Mouse (Mus musculus) stomach, embryonic 16.5 days (tissue): ENCODE results near the gene Wdr83. TPM values are rescaled to one million over a fixed set of nuclear protein-coding genes. Genes with fewer than 3 reads are reported as not detected.
A peak's percentile ranks its signal among the peaks of the same experiment; 100 is the strongest.

Experiments
- ATAC-seq: fragments of 200-750 bp; cut with Nextera tagmentation; 2 replicates; pipeline ENCODE4 v1.8.0; 2017; ENCODE audit warnings: moderate number of reproducible peaks, moderate TSS enrichment; ENCODE audit not compliant: insufficient read depth, low FRiP score
- H3K27ac ChIP-seq: fragments of 300-500 bp; sonication (generic); 2 replicates; pipeline ENCODE4 v1.5.1; 2014; ENCODE audit warnings: low read length
- H3K27me3 ChIP-seq: fragments of 300-500 bp; sonication (generic); 2 replicates; pipeline ENCODE4 v1.6.1; 2014; ENCODE audit warnings: low read length, control low read depth, mixed read lengths; ENCODE audit not compliant: control insufficient read depth, insufficient read depth
- H3K36me3 ChIP-seq: fragments of 300-500 bp; sonication (generic); 2 replicates; pipeline ENCODE4 v1.6.1; 2014; ENCODE audit warnings: low read length; ENCODE audit not compliant: control insufficient read depth, insufficient read depth
- H3K4me1 ChIP-seq: fragments of 300-500 bp; sonication (generic); 2 replicates; pipeline ENCODE4 v1.6.1; 2014; ENCODE audit warnings: low read length, control low read depth, mixed read lengths; ENCODE audit not compliant: control insufficient read depth, insufficient read depth
- H3K4me2 ChIP-seq: fragments of 300-500 bp; sonication (generic); 2 replicates; pipeline ENCODE4 v1.6.1; 2014; ENCODE audit warnings: low read depth, low read length, mixed read lengths
- H3K4me3 ChIP-seq: fragments of 300-500 bp; sonication (generic); replicated peaks from 2 replicates; pipeline ENCODE4 v1.5.1; 2014; ENCODE audit warnings: mild to moderate bottlenecking, low read length
- H3K9ac ChIP-seq: fragments of 300-500 bp; sonication (generic); 2 replicates; pipeline ENCODE4 v1.6.1; 2014; ENCODE audit warnings: low read length
- H3K9me3 ChIP-seq: fragments of 300-500 bp; sonication (generic); replicated peaks from 2 replicates; pipeline ENCODE4 v1.6.1; 2016; ENCODE audit warnings: low read length, control low read depth; ENCODE audit not compliant: control insufficient read depth
- WGBS: fragments of 180-500 bp; shearing (Covaris S2); extraction: QIAGEN DNeasy Blood & Tissue Kit; methylation state at CpG from one replicate; pipeline ENCODE4 v1.1.7; 2014; 5-methylcytosine and 5-hydroxymethylcytosine counted together
- polyA plus RNA-seq: library from polyadenylated mRNA; unstranded; fragments of >200 nt; fragmentation: Nextera tagmentation; extraction: Ambion mirVana; gene quantifications from 2 replicates; pipeline ENCODE4 v1.2.1, GENCODE M21; 2015

The Wdr83 gene
- polyA plus RNA-seq, 1 experiment from 2014 or later = 36.8 TPM

DNA sequence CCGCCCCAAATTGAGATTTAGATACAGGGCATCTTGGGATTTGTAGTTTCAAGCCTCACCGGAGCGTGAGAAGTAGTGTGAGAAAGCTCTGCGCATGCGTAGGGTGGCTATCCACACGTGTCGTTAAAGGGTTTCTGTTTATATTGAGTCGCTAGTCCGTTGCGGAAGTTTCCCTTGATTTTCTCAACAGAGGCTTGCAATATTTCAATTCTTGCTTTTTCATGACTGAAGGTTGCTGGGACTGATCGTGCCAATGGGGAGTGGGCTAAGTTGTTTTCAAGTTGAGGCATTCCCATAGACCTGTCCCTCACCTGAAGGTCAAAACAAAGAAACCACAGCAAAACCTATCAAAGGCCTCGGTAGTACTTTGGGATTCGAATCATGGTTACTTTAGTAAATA lies 46.3 kb downstream of the Wdr83 start:
- 4% methylated on average over 13 of the region's 13 CpGs for WGBS
- H3K27ac ChIP-seq = peak overlapping the region; percentile 97
- peak overlapping the region; percentile 79 for H3K4me2 ChIP-seq
- H3K27me3 ChIP-seq = no peaks in the 10 kb centered on the region
- H3K36me3 ChIP-seq = no peaks in the 10 kb centered on the region
- peak overlapping the region; percentile 82 for H3K4me3 ChIP-seq
- no peak for ATAC-seq
- no peaks in the 10 kb centered on the region for H3K9me3 ChIP-seq
- peaks cover 18% of the 10 kb centered on the region for H3K4me1 ChIP-seq
- H3K9ac ChIP-seq = peak overlapping the region; percentile 83

DNA sequence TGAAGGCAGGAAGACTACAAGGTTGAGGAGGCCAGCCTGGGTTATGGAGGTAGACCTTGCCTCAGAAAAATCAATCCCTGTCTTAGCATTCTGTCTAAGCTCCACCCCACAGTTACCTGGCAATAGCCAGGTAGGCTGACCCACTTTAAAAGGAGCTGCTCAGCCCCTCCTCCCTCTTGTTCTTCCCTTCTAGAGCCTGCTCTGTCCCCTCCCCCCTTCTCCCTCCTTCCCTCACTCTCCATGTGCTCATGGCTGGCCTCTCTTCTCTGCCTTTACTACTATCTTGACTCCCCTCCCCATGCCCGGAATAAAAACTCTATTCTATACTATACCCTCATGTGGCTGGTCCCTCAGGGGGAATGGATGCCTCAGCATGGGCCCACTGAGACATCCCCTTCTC lies 47.2 kb downstream of the Wdr83 start:
- Histone ChIP-seq H3K4me1 (peaks cover 20% of the 10 kb centered on the region), H3K9ac (no peak overlapping the region), H3K9me3 (no peaks in the 10 kb centered on the region), H3K36me3 (no peaks in the 10 kb centered on the region), H3K27ac (0 out of 2 replicates have a peak overlapping the region, but pooled peaks have one; percentile 14), H3K27me3 (no peaks in the 10 kb centered on the region), H3K4me2 (no peak overlapping the region), H3K4me3 (no peak overlapping the region)
- no peak for ATAC-seq
- 71% methylated on average over 1 of the region's 1 CpGs for WGBS

DNA sequence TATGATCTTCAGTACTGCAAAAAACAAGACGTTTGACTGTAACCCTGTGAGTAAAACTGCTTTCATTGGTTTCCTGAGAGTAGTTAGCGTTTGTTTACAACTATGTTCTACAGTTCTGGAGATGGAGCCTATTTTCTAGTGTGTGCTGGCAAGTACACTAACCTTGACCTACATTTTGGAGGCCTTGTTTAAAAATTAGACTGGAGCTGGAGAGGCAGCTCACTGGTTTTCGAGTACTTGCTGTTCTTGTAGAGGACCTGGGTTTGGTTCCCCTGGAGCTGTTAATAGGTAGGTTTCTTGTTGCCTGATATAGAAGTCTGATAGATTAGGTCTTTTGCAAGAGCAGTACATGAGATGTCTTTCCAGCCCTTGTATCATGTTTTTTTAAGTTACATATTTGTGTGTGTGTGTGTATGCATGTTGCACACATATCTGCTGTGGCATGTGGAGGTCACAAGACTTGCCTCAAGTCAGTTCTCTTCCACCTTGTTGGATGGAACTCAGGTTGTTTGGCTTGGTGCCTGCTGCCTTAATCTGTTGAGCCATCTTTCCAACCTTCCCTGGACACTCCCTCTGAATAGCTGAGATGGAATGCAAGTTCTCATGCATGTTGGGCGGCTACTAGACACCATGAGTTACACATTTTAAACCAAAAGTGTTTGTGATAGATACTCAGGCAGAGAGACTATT lies 48.3 kb downstream of the Wdr83 start:
- 77% methylated on average over 4 of the region's 4 CpGs for WGBS
- Histone ChIP-seq H3K4me3 (no peak overlapping the region), H3K9me3 (no peaks in the 10 kb centered on the region), H3K9ac (no peak overlapping the region), H3K36me3 (no peaks in the 10 kb centered on the region), H3K4me1 (peaks cover 27% of the 10 kb centered on the region), H3K4me2 (no peak overlapping the region), H3K27ac (no peak overlapping the region), H3K27me3 (no peaks in the 10 kb centered on the region)
- no peak for ATAC-seq

DNA sequence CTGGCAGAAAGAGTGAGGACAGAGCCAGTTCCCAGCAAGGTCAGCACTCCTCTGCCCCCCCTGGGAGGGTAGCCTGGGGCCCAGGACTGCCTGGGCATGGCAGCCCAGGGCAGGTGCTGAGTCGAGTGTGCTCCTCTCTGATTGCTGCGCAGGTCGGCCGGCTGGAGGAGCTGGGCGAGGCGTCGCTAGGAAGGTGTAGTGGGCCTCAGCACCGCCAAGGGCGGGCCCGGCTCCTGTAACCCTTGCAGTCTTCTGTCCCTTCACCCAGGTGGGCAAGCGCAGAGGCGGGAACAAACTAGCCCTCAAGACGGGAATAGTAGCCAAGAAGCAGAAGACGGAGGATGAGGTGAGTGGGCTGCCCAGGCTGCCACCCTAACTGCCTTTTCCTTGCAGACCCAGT lies 51.8 kb downstream of the Wdr83 start:
- Histone ChIP-seq H3K4me1 (peaks cover 33% of the 10 kb centered on the region), H3K27me3 (no peaks in the 10 kb centered on the region), H3K27ac (no peak overlapping the region), H3K9me3 (no peaks in the 10 kb centered on the region), H3K9ac (peak overlapping the region; percentile 100), H3K4me3 (no peak overlapping the region), H3K36me3 (no peaks in the 10 kb centered on the region), H3K4me2 (peak overlapping the region; percentile 99; the same call in 1 of the 2 replicates)
- WGBS = 80% methylated on average over 14 of the region's 14 CpGs
- ATAC-seq = no peak

DNA sequence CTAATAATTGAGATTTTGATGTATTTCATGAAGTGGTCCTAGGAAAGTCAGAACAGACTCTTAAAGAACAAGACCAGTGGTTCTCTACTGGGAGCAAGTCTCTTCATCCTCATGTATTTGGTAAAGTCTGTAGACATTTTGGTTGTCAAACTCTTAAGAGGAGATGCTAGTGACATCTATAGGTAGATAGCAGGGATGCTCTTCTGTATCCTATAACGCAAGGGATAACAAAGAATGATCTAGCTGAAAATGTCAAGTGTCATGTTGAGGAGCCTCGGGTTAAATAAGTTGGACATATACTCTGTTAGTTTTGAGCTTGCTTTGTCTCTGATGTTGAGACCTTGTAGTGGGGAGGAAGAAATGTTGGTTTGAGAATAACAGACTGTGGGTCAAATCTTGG lies 53.2 kb downstream of the Wdr83 start:
- WGBS = 7% methylated on average over 2 of the region's 2 CpGs

DNA sequence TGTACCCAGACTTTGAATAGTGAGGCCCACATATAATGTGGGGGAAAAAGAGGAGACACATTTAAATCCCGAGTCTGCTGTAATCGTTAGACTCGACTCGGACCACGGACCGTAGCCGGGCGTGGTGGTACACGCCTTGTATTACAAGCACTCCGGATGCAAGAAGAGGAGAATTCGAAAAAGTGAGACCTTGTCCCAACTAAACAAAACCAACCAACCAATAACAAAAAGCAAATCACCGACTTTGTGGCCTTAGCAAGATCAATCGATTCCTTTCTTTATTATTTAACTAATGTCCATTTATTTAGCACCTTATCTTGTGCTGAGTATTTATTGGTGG lies 53.6 kb downstream of the Wdr83 start:
- Histone ChIP-seq H3K36me3 (peaks cover 11% of the 10 kb centered on the region; the same call in 1 of the 2 replicates), H3K27me3 (no peaks in the 10 kb centered on the region), H3K4me2 (peak overlapping the region; percentile 99), H3K9ac (peak overlapping the region; percentile 100), H3K27ac (peak overlapping the region; percentile 93), H3K4me1 (peaks cover 34% of the 10 kb centered on the region), H3K4me3 (peak overlapping the region; percentile 100), H3K9me3 (no peaks in the 10 kb centered on the region)
- no peak for ATAC-seq
- 1% methylated on average over 13 of the region's 13 CpGs for WGBS

More for the DNA sequence above, 53.2 kb downstream of the Wdr83 start:
- Histone ChIP-seq H3K27me3 (no peaks in the 10 kb centered on the region), H3K4me3 (peak overlapping the region; percentile 100), H3K36me3 (peaks cover 11% of the 10 kb centered on the region; the same call in 1 of the 2 replicates), H3K4me2 (peak overlapping the region; percentile 99), H3K9ac (peak overlapping the region; percentile 100), H3K4me1 (peaks cover 34% of the 10 kb centered on the region), H3K9me3 (no peaks in the 10 kb centered on the region), H3K27ac (no peak overlapping the region)
- ATAC-seq = no peak

DNA sequence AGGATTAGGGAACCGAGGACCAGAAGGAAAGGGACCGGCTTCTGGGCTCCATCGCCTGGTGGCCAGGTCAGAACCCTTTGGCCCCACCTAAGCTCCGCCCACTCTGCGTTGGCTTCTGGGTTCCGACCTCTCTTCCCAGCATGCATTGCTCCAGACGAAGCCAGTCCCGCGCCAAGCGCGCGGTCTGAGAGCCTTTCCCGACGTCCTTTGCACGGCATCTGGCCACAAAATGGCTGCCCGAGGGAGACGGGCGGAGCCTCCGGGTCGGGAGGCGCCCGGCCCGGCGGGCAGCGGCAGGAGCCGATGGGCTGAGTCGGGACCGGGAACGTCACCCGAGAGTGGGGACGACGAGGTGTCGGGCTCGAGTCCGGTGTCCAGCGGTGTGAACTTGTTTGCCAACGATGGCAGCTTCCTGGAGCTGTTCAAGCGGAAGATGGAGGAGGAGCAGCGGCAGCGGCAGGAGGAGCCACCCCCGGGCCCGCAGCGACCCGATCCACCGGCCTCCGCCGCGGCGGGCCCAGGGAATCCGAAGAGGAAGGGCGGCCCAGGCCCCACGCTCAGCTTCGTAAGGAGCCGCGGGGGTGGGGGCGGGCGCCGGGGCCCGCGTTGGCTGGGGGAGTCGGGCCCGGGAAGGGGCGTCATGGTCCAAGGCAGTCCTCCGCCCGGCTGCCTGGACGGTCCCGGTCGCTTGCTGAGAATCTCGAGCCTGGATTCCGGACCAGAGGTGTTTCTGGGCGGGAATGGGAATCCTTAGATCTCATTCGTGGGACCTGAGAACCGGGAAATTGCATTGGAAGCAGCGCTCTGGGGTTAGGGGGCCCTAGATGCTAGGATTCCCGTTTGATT lies 54.2 kb downstream of the Wdr83 start, which contains the start of gene Trir:
TSS of gene Trir (plus strand) at position 154 of the 846 bp plus-strand sequence.
- peak; percentile 88 for ATAC-seq
- Histone ChIP-seq H3K27me3 (no peaks in the 10 kb centered on the region), H3K27ac (peak within 1 kb of the TSS; percentile 93), H3K9ac (peak within 1 kb of the TSS; percentile 100), H3K4me1 (peaks cover 34% of the 10 kb centered on the region), H3K36me3 (peaks cover 11% of the 10 kb centered on the region), H3K4me2 (peak within 1 kb of the TSS; percentile 99), H3K4me3 (peak within 1 kb of the TSS; percentile 100), H3K9me3 (no peaks in the 10 kb centered on the region)
- under 1% methylated on average over 73 of the region's 75 CpGs for WGBS

DNA sequence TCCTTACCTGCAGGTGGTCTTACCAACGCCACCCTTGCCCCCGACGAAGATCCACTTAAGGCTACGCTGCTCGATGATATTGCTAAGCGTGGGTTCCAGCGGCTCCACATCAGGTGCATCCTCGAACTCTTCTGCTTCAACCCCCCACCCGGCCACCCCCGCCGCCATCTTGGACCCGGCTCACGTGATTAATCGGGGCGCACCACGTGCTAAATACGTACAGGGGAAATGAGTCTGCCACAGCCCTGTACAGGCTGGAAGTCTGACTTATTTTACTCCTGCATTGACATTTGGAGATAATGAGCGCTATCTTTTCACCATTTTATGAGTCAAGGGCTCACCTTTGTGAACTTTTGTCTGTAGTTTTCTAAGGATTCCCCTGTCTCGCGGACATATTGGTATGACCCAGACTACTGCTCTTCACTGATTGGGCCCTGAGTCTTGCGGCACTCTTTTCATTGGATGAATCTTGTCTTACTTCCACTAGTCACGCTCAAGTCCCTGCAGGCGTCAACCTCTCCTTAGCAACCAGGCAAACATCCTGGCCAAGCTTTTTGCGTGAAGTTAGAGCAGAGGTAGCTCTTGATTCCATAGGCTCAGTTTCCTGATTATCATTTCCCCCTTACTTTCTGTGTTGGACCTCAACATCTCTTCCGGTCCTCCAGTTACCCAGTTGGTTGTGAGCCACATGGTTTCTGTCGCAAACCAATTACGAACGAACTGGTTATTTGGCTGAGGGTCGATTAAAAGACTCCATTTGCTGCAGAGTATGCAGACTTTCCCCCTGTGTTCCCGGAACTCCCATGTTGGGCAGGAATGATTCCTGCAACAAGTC lies 55.8 kb downstream of the Wdr83 start, which contains the start of gene Asna1:
TSS of gene Asna1 (minus strand) at position 184 of the 835 bp plus-strand sequence.
- Histone ChIP-seq H3K36me3 (peaks cover 18% of the 10 kb centered on the region), H3K27ac (peak within 1 kb of the TSS; percentile 93), H3K4me2 (peak within 1 kb of the TSS; percentile 99), H3K9me3 (no peaks in the 10 kb centered on the region), H3K4me3 (peak within 1 kb of the TSS; percentile 95), H3K9ac (peak within 1 kb of the TSS; percentile 86), H3K27me3 (no peaks in the 10 kb centered on the region), H3K4me1 (peaks cover 34% of the 10 kb centered on the region)
- peak; percentile 91 for ATAC-seq
- 4% methylated on average over 30 of the region's 30 CpGs for WGBS
